Mouse (Mus musculus) ES-Bruce4 (cell line): Measurements from ENCODE around the gene Camta1.

Experiments used
- CTCF ChIP-seq: IDR thresholded peaks from one replicate; pipeline ENCODE4 v1.8.1; 2011; ENCODE audit warnings: low read depth, low read length
- EP300 ChIP-seq: IDR thresholded peaks from 2 replicates; pipeline ENCODE4 v1.6.1; 2011; ENCODE audit warnings: low read depth, low read length; ENCODE audit not compliant: insufficient read depth
- POLR2A ChIP-seq: IDR thresholded peaks from one replicate; pipeline ENCODE4 v1.8.1; 2011; ENCODE audit warnings: low read length; ENCODE audit not compliant: insufficient read depth

GRCm38 (mm10) chr4:151295515-151296203 lies 566.0 kb downstream of the Camta1 start:
- TF ChIP-seq POLR2A (no peak), CTCF (no peak), EP300 (no peak)
